19 mouse cellular contexts compared by ENCODE assay signal in the genomic region with DNA sequence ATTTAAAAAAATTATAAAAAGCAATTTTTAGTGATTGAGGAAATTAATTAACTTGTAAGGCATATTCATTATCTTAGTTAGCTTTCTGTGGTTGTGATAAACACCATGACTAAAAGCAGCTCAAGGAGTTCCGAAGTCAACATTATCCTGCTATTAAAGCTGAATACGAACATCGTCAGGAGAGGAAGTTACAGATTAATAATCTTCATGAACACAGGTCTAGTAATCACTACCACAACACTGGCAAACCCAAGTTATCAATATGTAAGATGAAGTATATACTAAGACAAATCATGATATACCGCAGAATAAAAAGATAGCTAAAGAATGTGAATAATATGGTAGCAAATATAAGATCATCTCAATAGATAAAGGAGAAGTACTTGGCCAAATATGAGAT. TPM values are rescaled to one million over a fixed set of nuclear protein-coding genes. Genes with fewer than 3 reads are reported as not detected.
DNase-seq lines count a peak whose midpoint lies in the region; TF ChIP-seq lines count a peak whose summit lies in the region.
"Had no signal": no experiment of that assay in that cellular context is flagged by ENCODE, and none has a peak within 500 bp of the region (broad histone marks: within the 10 kb centered on the region; RNA-seq: fewer than 3 reads in every experiment).

No protein-coding gene starts in this region.

- H3K79me2 ChIP-seq in MEL (ENCODE audit: control insufficient read depth, insufficient read depth, low read length, poor library complexity) = no peaks in the 10 kb centered on the region

- peaks cover 11 to 22% of the 10 kb centered on the region in 2 experiments for H3K4me1 ChIP-seq in MEL (ENCODE audit: control insufficient read depth in 1 of 2, insufficient read depth in 2 of 2, low read length in 2 of 2)

- TF ChIP-seq EP300 in MEL (IDR thresholded peaks at IDR 0.05; ENCODE audit: low read depth in 1 of 2, low read length in 2 of 2) = peak in 1 of 2 experiments; percentile 39; a peak in 2 of 4 replicates

- H3K27me3 ChIP-seq in MEL (ENCODE audit: control insufficient read depth in 1 of 2, insufficient read depth in 2 of 2, low read length in 2 of 2) = no peaks in the 10 kb centered on the region
- H3K27me3 ChIP-seq: CH12.LX, Patski had no signal

- peak; percentile 16 for DNase-seq in MEL (ENCODE audit: low read depth, low spot score)
- DNase-seq in layer of hippocampus, adult 9-10 months (ENCODE audit: low spot score) = no peak
- DNase-seq: adrenal gland, adult 2 months; adrenal gland, adult 8-10 months; adrenal gland, postnatal 10 days; adrenal gland, postnatal 14 days; adrenal gland, postnatal 25 days; adrenal gland, postnatal 36 days; B cell, adult 2 months; cerebellum, adult 11 months; cerebellum, adult 11-12 months; cerebellum, adult 18-20 months; cerebellum, adult 2 months; cerebellum, adult 8-10 months had no signal

- H3K36me3 ChIP-seq in MEL (ENCODE audit: control insufficient read depth in 1 of 2, insufficient read depth in 2 of 2, low read length in 2 of 2) = peaks cover 0 to 18% of the 10 kb centered on the region in 2 experiments; a peak in 2 of 4 replicates
- H3K36me3 ChIP-seq: G1E had no signal

- H3K4me3 ChIP-seq in MEL (ENCODE audit: control insufficient read depth in 1 of 2, insufficient read depth in 1 of 2, low read depth in 2 of 2, low read length in 2 of 2) = no peak overlapping the region

- TF ChIP-seq RAD21 in MEL (IDR thresholded peaks at IDR 0.05; ENCODE audit: low read depth, low read length) = no peak

- H3K27ac ChIP-seq in MEL (ENCODE audit: control insufficient read depth, low read depth, low read length) = no peak overlapping the region

- no peak overlapping the region for H3K9ac ChIP-seq in MEL (ENCODE audit: control insufficient read depth, low read depth, low read length, poor library complexity, severe bottlenecking)

- TF ChIP-seq POLR2A in MEL (IDR thresholded peaks at IDR 0.05; ENCODE audit: control insufficient read depth in 1 of 2, insufficient read depth in 1 of 2, low read depth in 1 of 2, low read length in 2 of 2, poor library complexity in 1 of 2) = no peak

- TF ChIP-seq CTCF in MEL (IDR thresholded peaks at IDR 0.05 in 2 of 3, conservative IDR thresholded peaks at IDR 0.05 in 1 of 3; ENCODE audit: control insufficient read depth in 1 of 3, insufficient read depth in 1 of 3, low read depth in 2 of 3, low read length in 3 of 3, poor library complexity in 1 of 3, severe bottlenecking in 1 of 3) = no peak

- H3K9me3 ChIP-seq in MEL (replicated peaks; ENCODE audit: insufficient read depth, low read length) = no peaks in the 10 kb centered on the region

TF ChIP-seq in MEL, 35 proteins besides CTCF, POLR2A, EP300 and RAD21:
- TF ChIP-seq ELF1 (IDR thresholded peaks at IDR 0.05; ENCODE audit: low read depth, low read length) = no peak
- TF ChIP-seq TBP (IDR thresholded peaks at IDR 0.05; ENCODE audit: low read depth, low read length) = no peak
- no peak for TF ChIP-seq NRF1 (IDR thresholded peaks at IDR 0.05; ENCODE audit: insufficient read depth, low read depth, low read length, poor library complexity, severe bottlenecking)
- no peak for TF ChIP-seq POLR2AphosphoS2 (IDR thresholded peaks at IDR 0.05; ENCODE audit: low read length)
- TF ChIP-seq USF2 (IDR thresholded peaks at IDR 0.05; ENCODE audit: borderline replicate concordance in 1 of 2, insufficient read depth in 1 of 2, low read depth in 1 of 2, low read length in 2 of 2) = no peak
- TF ChIP-seq CHD1 (IDR thresholded peaks at IDR 0.05; ENCODE audit: low read depth, low read length) = no peak
- TF ChIP-seq GATA1 (IDR thresholded peaks at IDR 0.05; ENCODE audit: low read depth, low read length) = peak; percentile 58; the same call in 1 of the 2 replicates
- no peak for TF ChIP-seq ZKSCAN1 (IDR thresholded peaks at IDR 0.05; ENCODE audit: low read depth, low read length)
- no peak for TF ChIP-seq E2F4 (IDR thresholded peaks at IDR 0.05; ENCODE audit: borderline replicate concordance, low read depth, low read length)
- peak; percentile 58; the same call in 1 of the 2 replicates for TF ChIP-seq RCOR1 (IDR thresholded peaks at IDR 0.05; ENCODE audit: low read depth, low read length)
- TF ChIP-seq MXI1 (IDR thresholded peaks at IDR 0.05; ENCODE audit: low read depth, low read length) = no peak
- no peak for TF ChIP-seq MAX (IDR thresholded peaks at IDR 0.05; ENCODE audit: low read length)
- no peak for TF ChIP-seq SMC3 (IDR thresholded peaks at IDR 0.05; ENCODE audit: low read depth, low read length)
- no peak for TF ChIP-seq SIN3A (IDR thresholded peaks at IDR 0.05; ENCODE audit: low read length)
- no peak for TF ChIP-seq TCF12 (IDR thresholded peaks at IDR 0.05; ENCODE audit: low read depth, low read length)
- TF ChIP-seq KAT2A (conservative IDR thresholded peaks at IDR 0.05; ENCODE audit: low read depth, low read length) = no peak

RNA-seq across cellular contexts. Expression of gene Sspn, which starts 50.9 kb away (rescaled TPM):
- not detected in 2 replicates for total RNA-seq in MEL (2012; rRNA removed)
- not detected for polyA plus RNA-seq in MEL (2012; ENCODE audit: insufficient read depth in 1 of 2, insufficient read length in 2 of 2, low read depth in 1 of 2, low replicate concordance in 2 of 2, missing spikeins in 1 of 2)
- polyA plus RNA-seq: activated CD4-positive, CD25-positive, alpha-beta regulatory T cell, adult 4 months; CD4-positive, CD25-positive, alpha-beta regulatory T cell, adult 4 months; G1E had no signal
